Mouse (Mus musculus) c-Kit-negative CD71-positive TER-119-positive erythroid progenitor cells, embryonic 14.5 days (primary cell): ENCODE measurements around the gene Ubr3.

ENCODE experiments used
- DNase-seq: peaks from one replicate; pipeline ENCODE4 v3.0.0-alpha.2; 2013; ENCODE audit warnings: low read depth, low spot score

The Ubr3 gene

GRCm38 (mm10) chr2:70031472-70031871 lies 134.4 kb downstream of the Ubr3 start:
- DNase-seq = no peak

DNA sequence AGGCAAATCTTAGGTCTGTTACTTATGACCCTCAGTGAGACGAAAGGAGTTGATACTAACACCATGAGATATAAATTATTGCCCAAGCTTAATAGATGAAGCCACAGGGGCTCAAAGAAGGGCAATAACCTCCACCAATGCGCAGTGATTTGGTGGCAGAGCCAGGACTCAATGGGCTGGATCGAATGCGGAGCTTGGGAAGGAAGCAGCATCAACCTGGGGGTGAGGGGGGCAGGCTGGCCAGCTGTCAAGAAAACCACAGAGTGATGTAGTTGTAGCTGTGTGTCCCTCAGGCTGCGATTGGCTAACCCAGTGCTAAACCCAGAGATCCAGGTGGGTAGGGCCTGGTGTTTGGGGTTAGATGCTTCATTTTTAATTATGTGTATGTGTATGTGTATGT lies 137.8 kb downstream of the Ubr3 start:
- no peak for DNase-seq

DNA sequence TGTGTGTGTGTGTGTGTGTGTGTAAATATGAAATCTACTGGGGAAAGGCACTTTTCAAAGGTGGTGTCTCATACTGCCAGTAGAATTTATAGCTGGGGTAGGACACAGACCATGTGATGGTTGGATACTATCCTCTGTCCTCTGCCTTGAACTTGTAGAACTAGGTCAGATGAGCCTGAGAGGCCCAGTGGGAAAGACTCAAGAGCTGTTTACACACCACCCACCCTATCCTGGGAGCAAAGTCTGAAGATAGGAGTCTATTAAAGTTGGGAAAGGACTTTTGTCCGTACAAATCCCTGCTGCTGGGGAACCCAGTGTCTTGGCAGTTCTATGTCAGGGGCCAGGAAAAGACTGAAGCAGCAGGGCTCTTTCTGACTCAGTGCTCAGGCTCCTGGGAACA lies 138.3 kb downstream of the Ubr3 start:
- DNase-seq = no peak

DNA sequence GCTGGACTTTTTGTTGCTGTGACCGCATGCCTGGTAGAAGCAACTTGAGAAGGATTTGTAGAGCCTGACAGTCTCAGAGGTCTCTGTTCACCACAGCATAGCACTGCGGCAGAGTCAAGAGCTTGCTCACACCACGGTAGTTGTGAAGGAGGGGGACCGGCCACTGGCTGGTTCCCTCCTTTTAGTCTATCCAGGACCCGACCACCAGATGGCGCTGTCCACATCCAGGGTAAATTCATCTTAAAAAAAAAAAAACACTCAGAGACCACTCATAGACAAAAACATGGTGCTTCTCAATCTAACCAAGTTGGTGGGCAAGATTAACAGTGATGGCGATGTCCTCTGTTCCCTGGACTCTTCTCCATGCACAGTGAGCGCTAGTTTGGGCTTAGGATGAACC lies 140.2 kb downstream of the Ubr3 start:
- DNase-seq = no peak

DNA sequence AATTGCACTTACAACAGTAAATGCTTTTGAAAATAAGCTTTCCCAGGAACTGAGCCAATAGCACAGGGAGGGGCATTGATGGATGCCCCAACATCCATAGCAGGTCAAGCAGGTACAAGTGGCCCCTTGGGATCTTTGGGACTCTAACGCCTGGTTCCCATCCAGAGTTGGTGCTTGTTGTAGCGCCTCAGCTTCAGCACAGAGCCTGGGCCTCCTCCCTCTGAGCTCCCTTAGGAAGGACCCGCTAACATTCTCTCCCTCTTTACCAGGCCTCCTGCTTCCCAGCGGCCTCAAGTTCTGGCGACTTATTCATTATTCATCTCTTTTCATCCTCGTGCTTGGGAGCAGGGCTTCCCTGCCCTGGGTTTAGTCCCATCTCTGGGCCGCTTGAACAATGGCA lies 141.7 kb downstream of the Ubr3 start, which contains the start of gene Myo3b:
Myo3b (plus strand) TSS at position 375 of the 400 bp plus-strand sequence.
- no peak for DNase-seq

GRCm38 (mm10) chr2:70044466-70044865 lies 147.4 kb downstream of the Ubr3 start:
- DNase-seq = no peak

DNA sequence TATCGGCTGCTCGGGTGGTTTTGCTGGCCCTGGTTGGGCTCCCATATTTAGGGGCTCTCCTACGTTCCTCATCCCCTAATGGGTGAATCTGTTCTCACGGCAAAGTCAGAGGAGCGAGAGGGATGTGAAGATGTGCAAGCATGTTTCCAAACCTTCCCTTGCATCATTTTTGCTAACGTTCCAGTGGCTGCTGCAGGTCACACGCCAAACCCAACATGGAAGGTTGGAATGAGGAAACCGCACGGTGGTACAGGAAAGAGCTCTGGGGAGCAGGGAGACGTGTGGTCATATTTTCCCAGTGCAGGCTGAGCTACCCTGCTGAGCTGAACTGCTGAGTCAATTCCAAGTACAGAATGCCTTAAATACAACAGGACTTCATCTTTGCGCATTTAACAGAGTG lies 150.8 kb downstream of the Ubr3 start:
- no peak for DNase-seq

GRCm38 (mm10) chr2:70053803-70054202 lies 156.8 kb downstream of the Ubr3 start:
- DNase-seq = no peak

- no peak for DNase-seq
Observed at GRCm38 (mm10) chr2:70058201-70058600, 161.2 kb downstream of the Ubr3 start.

- no peak for DNase-seq
Observed at GRCm38 (mm10) chr2:70060359-70061345, 163.6 kb downstream of the Ubr3 start.

GRCm38 (mm10) chr2:70065116-70065515 lies 168.1 kb downstream of the Ubr3 start:
- DNase-seq = no peak

- DNase-seq = no peak
Observed at GRCm38 (mm10) chr2:70065729-70066300, 168.8 kb downstream of the Ubr3 start.

GRCm38 (mm10) chr2:70066338-70067022 lies 169.4 kb downstream of the Ubr3 start:
- no peak for DNase-seq

DNA sequence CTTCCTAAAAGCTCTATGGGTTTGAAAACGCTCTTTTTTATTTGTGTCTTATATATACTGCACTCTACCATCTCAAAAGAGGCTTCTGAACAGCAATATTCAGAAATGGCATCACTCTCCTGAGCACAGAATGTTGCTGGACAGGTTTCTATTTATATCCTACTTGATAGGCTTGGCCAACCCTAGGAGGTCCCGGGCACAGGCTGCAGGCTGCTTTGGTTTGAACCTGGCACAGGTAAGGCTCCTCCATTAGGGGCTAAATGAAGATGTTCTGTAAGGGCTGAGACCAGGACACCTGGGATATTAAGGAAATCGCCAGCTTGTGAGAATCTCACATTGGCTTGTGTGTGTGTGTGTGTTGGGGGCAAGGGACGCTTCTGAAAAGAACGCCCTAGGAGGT lies 172.8 kb downstream of the Ubr3 start:
- no peak for DNase-seq
